Mouse (Mus musculus) cerebellum, adult 11 months (tissue): Measurements from ENCODE around the gene Ttc9c.
A peak's percentile ranks its signal among the peaks of the same experiment; 100 is the strongest.
"Not testable (repeated sequence)": the region's sequence is repeated elsewhere in the genome, so short reads cannot be mapped to it uniquely, and the experiment has no call there.

Experiments
- DNase-seq: peaks from one replicate; pipeline ENCODE4 v3.0.0; 2022

The Ttc9c gene

GRCm38 (mm10) chr19:8818801-8819595 is at the start of gene Ttc9c:
Ttc9c (minus strand) TSS chr19:8819333.
- DNase-seq = peak; percentile 94

- DNase-seq = no peak
Measured at GRCm38 (mm10) chr19:8864265-8864664, 45.1 kb upstream of the Ttc9c start.

- DNase-seq = no peak
Measured at GRCm38 (mm10) chr19:8859018-8859417, 39.9 kb upstream of the Ttc9c start.

GRCm38 (mm10) chr19:8857689-8858088 is 38.6 kb upstream of the Ttc9c start:
- DNase-seq = no peak

GRCm38 (mm10) chr19:8853117-8853516 is 34.0 kb upstream of the Ttc9c start:
- DNase-seq = no peak

GRCm38 (mm10) chr19:8852236-8852928 is 33.2 kb upstream of the Ttc9c start:
- DNase-seq = no peak

- DNase-seq = no peak
Measured at GRCm38 (mm10) chr19:8851639-8852038, 32.5 kb upstream of the Ttc9c start.

- DNase-seq = no peak
Measured at GRCm38 (mm10) chr19:8850402-8850901, 31.3 kb upstream of the Ttc9c start, which contains the start of gene Lrrn4cl. Lrrn4cl (plus strand) TSS chr19:8850768.

- no peak for DNase-seq
Measured at GRCm38 (mm10) chr19:8848356-8848755, 29.2 kb upstream of the Ttc9c start.

GRCm38 (mm10) chr19:8844371-8845129 is 25.4 kb upstream of the Ttc9c start:
- DNase-seq = peak; percentile 69

GRCm38 (mm10) chr19:8842961-8843360 is 23.8 kb upstream of the Ttc9c start:
- DNase-seq = no peak

- DNase-seq = no peak
Measured at GRCm38 (mm10) chr19:8841012-8841411, 21.9 kb upstream of the Ttc9c start.

- peak; percentile 79 for DNase-seq
Measured at GRCm38 (mm10) chr19:8839908-8840791, 21.0 kb upstream of the Ttc9c start.

GRCm38 (mm10) chr19:8839103-8839907 is 20.2 kb upstream of the Ttc9c start, which contains the start of gene Gng3:
Gng3 (minus strand) TSS chr19:8839194.
- peak; percentile 87 for DNase-seq

GRCm38 (mm10) chr19:8838041-8838730 is 19.1 kb upstream of the Ttc9c start:
- peak; percentile 59 for DNase-seq

GRCm38 (mm10) chr19:8837251-8837791 is 18.2 kb upstream of the Ttc9c start, which contains the start of gene Bscl2:
Bscl2 (plus strand) TSS chr19:8837467.
- peak; percentile 83 for DNase-seq

GRCm38 (mm10) chr19:8836327-8836726 is 17.2 kb upstream of the Ttc9c start:
- DNase-seq = not testable (repeated sequence)

GRCm38 (mm10) chr19:8832971-8833370 is 13.8 kb upstream of the Ttc9c start:
- DNase-seq = no peak

- DNase-seq = no peak
Measured at GRCm38 (mm10) chr19:8831262-8831661, 12.1 kb upstream of the Ttc9c start.

GRCm38 (mm10) chr19:8830664-8831063 is 11.5 kb upstream of the Ttc9c start:
- DNase-seq = no peak
